Mouse (Mus musculus): ENCODE measurements at regions not wholly inside any gene's neighbourhood (a gene's known extent, or its start where the extent isn't known, plus 50 kb on each side); places are given as distances from the start of the nearest gene placed in this dataset.
A peak's percentile ranks its signal among the peaks of the same experiment; 100 is the strongest.

DNA sequence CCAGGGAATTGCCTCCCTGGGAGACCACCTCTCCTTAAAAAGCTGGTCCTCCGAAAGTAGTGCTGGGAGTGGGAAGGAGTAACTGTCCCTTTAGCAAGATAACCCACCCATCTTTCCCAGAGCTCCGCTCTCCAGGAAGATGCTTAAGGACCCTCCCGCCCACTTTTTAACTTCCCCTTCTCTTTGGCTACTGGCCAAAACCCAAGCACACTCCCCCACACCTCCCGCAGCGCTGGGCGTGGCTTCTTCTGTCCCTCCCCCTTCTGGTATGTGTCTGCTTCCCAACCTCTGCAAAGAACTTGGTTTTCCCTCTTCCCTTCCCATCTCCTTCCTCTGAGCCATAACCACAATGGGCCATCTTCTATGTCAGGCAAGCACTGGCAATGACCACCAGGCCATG is 85.4 kb downstream of the Rpap3 start:
- no peak for DNase-seq

DNA sequence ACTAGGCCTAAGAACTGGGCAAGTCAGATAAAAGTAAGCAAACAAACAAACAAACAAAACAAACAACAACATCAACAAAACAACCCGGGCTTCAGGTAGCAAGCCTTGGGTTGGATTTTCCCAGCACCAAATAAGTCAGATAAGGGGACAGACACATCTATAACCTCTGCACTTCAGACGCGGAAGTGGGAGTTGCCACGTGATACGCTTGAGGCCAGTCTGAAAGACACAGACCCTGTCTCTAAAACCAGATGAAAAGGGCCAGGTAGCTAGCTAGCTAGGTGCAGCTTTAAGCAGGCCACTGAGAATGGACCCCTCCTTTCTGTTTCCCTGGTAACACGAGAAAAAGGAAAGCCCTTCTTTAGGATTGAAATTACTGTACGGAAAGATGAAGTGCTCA is 85.9 kb downstream of the Rpap3 start:
- no peak for DNase-seq

DNA sequence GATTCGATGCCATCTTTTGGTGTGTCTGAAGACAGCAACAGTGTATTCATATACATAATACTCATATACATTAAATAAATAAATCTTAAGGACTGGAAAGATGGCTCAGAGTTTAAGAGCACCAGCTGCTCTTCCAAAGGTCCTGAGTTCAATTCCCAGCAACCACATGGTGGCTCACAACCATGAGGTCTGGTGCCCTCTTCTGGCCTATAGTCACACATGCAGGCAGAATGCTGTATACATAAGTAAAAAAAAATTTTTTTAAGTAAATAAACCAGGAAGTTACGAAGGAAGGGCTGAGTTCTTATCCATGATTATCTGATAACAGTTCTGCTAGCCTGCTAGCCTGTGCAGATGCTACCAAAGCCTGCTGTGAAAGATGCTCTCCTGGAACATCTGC is 93.3 kb downstream of the Rpap3 start:
- no peak for DNase-seq

DNA sequence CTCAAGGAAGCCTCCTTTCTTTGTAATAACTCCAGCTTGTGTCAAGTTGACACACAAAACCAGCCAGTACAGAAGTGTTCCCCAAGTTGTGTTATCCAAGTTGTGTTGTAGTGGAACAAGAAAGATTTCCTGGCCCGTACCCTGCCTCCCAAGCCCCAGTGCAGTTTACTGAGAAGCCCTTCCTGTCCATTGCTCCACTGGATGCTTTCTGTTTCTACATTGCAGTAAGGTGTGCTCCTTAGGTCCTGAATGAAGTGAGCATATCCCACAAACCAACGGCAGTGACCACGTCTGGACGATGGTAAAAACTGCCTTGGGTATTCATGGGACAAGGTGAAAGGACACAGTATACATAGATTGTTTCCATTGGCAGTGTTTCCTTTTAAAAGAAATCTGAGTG is 94.9 kb downstream of the Rpap3 start:
- DNase-seq, result no peak

DNA sequence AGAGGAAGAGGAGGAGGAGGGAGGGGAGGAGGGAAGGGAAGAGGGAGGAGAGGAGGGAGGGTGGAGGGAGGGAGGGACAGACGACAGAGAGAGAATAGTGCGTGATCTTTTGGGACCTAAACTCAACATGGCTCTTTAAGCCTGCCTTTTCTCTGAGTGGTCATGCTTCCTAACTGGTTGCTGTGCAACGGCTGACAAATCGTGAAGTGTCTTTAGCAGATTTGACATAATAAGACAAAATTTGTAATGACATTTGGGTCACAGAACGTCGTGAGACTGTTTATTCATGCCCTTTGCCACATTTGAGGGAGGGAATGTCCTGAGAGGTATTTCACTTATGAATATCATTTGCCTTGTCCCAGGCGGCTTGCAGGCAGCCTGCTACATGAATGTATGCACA is 96.1 kb downstream of the Rpap3 start:
- no peak for DNase-seq

DNA sequence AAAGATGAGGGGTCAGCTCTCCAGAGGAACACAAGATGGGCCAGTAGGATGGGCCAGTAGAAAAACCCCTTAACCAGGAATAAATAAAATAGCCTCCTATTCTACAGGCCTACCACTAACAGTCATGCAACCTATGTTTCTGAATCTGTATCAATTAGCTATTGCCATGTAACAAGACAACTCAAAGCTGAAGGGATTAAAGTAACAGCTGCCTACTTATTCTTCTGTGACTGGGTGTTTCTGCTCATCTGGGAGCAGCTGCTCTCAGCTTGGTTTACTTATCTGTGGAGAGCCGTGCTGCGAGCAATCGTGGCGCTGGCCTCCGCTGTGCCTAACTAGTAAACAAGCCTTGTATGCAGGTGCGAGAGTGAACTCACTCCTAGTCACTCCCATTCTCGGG is 97.0 kb downstream of the Rpap3 start:
- no peak for DNase-seq

DNA sequence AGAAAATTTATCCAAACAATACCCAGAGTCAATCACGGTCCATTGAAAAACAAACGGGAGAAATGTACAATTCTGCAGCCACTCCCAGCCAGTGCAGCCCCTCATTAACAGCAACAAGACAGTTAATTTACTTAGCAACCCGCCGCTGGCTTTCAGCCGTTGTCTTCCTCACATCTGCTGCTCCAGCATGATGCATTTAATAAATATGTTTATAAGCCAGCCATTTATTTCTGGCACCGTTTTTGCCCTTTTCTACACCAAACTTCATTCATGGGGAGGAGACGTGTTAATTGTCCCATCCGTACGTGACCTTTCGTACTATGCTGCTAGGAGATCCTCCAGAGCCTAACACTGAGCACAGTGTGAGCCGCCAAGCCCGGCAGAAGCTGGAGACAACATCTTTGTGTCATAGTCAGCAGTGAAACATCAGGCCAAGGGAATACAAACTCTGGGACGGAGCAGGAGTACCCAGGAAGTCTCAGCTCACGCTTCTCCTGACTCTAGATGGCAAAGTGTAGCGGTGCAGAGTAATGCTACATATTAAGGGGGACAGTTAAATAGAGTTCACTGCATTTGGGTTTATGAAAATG is 97.9 kb downstream of the Rpap3 start:
- no peak for DNase-seq

DNA sequence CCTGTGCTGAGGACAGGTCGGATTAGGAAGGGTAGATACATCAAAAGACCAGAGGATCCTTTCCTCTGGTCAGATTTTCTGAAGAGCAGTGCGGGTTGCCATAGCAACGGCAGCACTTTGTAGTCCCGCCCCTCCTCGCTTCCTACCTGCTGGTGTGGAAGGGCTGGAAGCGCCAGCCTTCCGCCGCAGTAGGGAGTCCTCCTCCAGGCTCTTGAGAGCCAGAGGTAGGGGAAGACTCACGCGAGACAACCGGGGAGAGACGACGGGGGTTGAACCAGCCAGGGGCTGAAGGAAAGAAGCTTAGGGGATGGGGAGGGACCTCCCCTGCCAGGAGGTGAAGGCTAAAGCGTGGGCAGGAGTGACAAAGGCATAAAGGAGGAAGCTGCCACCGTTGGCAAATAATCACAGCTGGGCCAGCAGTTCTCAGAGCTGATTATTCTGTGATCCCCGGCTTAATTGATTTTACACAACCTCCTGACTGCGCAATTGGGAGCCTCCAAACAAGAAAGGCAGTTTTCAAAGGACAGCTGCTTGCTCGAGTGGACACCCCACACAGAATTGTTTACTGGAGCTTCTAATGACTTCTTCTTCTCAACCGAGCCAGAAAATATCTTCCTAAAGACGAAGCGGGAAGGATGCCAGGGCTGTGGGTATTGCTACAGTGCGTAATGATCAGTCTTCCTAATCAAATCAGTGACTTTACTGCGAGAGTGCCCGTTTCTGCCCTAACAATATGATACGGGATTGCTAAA is 98.8 kb downstream of the Rpap3 start:
- DNase-seq, result peak; percentile 75

DNA sequence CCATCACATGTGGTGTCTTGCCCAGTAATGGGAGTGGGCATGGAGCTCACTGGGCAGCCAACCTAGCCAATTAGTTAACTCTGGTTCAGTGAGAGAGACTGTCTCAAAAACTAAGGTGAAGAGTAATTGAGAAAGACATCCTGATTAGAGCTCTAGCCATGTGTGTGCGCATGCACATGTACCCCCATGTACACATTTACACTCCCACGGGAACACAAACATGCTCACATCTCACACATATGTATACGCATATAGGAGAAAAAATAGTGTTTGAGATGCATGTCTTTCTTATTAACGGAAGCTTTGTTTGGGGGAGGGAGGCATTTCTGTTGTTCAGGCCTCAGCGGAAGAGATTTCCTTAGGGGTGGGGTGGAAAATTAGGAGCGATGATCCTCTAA is 99.4 kb downstream of the Rpap3 start:
- DNase-seq, result no peak

DNA sequence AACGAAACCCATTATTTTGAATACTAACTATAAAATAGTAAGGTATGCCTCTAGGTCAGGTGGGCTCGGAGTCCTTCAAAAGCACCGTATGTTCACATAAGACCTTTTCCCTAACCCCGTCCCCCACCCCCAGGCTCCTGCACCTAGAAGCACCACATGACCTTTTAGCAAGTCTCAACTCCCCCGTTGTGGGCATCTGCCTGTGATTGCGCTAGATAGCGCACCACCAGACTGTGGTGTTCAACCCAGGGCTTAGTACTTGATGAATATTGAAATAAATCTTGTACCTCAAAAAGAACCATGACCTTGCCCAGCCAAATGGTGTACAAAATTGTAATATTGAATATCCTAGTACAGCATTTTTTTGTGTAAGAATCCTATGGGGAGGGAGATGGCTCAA is 99.8 kb downstream of the Rpap3 start:
- no peak for DNase-seq

DNA sequence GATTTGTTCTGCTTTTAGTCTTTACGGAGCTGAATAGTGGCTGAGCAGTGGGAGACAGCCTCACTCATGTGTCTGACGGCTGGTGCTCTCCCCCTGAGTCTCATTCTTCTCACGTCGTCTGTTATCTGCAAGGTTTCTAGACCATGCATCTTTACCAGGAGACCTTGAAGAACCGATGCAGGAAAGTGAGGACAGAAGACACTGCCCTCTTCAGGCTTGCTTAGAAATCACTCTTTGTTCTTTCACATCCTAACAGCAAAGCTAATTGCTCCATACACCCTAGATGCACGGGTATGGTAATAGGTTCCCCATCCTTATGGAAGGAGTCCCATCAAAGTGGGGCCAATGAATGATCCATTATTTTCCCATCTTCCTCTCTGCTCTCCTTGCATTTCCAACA is 102.1 kb downstream of the Rpap3 start:
- DNase-seq, result no peak

DNA sequence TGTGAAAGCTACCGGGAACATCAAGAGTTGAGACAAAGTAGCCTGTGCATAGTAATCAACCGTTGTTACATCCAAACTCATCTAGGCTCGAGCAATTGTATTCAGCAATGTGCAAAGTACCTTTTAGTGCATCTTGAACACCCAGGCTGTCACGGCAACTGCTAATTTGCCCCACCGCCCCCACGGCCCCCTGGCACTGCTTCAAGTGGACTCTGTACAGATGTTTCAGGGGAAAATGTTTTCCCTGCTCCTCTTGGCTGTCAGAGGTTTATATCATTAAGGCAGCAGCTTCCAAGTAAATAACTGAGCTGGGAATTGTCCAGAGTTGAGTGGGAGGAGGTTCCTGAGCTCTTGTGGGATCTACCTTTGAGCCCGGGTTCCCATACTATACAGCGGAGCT is 107.4 kb downstream of the Rpap3 start:
- DNase-seq, result no peak

DNA sequence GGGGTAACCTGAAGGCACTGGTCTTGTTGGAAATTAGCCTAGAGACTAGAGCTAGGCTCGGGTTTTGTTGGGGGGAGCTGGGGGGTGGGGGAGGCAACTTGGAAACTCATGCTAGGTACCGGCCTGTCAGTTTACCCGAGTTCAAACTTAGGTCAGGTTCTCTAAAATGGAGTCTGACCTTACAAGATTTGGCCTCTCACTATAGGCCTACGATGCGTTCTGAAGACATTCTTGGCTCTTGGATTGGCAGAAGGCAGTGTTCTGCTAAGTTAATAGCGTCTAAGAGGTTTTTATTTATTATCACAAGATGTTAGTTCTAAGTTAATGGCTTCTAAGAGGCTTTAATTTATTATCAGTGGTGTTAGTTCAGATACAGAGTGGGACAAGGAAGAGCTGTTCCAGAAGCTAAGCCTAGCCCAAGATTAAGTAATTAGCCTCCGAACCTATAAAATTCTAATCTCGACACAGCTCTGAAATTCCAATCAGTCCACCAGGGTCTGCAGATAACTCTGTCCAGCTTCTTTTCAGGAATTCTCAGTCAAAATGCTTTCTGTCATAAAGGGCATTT is 109.0 kb downstream of the Rpap3 start:
- no peak for DNase-seq

DNA sequence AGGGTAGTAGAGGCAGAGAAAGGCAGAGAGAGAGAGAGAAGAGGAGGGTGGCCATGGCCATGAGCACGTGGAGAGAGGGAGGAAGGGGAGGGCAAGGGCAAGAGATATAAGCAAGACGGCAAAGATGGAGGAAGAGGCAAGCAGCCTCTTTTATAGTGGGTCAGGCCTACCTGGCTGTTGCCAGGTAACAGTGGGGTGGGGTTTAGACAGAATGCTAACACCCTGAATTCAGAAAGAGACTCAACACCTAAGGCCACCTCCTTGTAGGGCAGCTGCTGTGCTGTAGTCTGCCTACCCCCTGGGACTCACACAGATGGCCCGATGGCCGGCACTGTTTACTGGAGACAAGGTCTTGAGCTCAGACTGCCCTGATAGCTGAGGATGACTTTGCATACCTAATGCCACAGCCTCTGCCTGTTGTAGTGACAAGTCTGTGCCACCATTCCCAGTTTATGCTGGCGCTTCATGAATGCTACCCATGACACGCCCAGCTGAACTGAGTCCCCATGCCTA is 110.3 kb downstream of the Rpap3 start:
- DNase-seq, result no peak

DNA sequence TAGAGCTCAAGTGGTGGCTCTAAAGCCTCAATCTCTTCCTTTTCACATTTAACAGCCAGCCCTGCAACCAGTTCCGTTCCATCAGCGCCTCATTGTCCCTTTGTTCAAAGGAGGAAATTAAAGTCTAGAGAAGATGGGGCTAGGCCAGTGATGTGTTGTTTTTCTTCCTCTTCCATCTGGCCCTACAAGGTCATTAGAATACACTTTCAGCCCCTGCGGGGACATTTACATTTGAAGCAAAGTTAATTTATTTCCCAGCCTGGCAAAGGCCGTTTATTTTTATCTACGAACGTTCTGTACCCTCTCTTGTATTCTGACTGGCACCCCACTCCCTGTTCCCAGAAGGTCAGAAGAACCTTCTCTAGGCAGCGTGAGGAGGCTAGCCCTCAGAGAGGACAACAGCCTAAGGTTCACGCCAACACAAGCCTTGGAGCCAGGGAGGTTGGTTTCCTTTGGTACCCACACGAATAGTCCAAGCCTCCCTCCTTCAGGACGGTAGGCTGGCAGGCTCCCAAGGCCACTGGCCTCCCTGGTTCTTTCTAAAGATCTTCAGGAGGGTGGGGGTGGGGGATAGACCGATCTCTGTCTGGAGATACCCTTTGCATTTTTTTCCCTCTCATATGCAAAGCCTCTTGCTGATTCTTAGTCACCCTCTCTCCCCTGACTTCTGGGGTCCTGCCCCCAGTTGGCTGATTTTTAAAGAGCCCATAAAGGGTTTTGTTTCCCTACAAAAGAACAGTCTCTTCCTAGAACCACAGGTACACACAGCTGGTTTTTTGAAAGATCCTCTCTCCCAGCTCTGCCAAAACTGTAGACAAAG is 111.6 kb downstream of the Rpap3 start:
- no peak for DNase-seq

DNA sequence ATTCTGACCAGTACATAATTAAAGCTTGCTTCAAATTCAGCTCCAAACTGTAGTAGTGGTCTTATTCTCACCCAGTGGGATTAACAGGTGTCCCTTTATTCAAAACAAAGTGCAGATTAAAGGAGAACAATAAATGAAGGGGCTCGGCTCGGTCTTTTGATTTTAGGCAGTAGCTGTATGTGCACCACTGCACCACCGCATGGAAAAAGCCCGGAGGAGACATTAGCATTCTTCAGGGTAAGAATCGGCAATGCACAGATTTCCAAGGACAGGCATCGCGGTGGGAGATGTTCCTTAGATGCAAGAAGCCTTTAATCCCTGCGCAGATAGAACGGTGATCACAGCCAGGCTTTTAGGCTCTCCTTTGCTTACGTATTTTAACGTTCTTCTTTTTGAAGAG is 112.8 kb downstream of the Rpap3 start:
- no peak for DNase-seq

DNA sequence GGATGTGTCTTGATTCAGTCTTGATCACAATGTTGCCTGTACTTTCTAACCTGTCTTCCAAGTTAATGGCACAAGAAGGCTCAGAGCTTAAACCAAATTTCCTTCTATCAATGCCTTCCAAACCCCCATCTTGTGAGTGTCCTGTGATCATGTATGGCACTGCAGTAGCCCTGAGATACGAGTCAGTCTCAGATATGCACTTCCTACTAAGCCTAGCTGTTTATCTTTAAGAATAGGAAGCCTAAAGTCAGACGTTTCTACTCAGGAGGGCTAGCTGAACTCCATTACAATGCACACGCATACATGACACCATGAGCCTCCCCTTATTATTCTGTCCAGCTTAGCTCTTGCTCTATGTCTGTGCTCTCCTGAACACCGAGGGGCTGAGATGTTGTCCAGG is 114.2 kb downstream of the Rpap3 start:
- DNase-seq, result no peak

DNA sequence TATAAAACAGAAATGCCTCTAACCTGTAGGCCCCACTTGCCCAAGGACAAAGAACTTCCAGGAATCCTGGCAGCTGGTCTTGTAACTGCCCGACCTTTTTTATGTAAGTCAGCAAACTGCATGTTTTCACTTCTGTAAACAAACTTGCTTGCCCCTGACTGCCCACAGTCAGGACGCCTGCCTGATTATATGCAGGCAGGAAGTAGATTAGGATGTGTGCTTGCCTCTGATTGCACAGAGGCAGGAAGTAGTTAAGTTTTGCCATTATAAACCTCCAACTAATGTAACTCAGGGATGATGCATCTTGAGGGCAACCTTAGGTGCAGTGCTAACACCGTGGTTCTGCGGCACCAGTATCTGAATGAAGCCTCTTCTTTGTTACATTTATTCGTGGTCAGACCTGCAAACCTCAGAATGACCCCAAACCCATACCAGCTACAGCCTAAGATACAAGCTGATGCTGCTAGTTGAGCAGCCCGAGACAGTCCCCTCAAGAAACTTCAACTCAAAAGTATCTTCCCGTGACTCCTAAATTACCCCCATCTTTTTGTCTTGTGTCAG is 114.8 kb downstream of the Rpap3 start:
- no peak for DNase-seq

DNA sequence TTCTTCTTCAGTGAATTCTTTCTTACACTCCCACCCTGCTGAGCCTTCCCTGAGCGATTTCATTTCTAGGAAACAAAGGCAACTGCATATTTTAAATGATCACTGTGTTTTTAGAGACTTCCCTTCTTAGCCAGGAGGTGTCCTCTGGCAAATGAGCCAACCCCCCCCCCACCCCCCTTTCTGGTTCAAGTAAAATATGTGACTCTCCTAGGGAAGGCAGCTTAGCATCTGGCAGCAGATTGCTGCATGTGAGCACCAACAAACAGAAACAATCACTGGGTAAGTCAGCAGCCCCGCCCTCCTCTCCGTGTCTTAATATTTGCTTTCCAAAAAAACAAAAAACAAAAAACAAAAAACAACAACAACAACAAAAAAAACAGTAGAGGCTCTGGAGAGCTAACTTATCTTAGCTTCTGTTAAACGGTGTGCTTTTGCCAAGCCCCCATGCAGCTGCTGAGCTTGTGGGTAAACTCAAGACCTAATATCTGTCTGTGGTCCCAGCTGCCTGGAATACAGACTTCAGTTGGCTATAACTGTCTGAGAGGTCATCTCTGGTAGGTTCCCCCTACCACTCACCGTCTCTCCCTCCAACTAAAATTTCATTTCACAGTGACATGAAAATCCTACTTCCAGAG is 117.9 kb downstream of the Rpap3 start:
- DNase-seq, result no peak

DNA sequence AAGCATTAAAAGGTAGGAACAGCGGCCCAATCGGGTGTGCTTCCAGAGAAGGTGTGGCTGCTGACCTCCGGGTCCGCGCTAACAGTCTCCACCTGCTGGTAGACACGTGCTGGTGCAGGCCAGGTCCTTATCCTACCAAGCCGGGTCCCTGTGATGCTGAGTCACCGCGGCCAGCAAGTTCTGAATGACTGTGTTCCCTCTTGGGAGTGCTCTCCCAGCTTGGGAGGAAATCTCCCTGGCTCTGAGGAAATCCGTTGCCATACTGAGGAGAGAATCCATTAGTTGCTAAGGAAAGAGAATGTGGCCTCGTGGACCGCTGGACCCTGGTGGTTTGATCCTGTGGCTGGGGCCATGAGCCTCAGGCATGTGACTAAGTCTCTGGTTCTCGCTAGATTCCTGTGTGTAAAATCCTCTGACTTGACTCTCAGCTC is 123.9 kb downstream of the Rpap3 start:
- peak; percentile 68 for DNase-seq

DNA sequence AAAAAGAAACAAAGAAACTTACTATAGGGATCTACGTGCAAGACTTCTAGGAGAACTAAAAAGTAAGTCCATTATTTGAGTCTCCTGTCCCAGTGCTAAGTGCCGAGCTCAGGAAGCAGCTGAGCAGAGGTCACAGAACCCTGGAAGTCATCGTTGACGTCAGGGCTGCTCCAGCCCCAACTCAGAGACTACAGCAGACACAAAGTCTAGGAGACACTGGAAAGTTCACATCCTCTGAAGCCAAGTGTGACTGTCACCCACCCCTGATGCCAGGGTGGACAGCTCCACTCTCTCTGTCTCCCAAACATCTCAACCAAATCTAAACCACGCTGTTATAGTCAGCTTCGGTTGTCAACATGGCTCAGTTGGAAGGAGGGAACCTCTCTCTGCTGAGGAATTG is 124.9 kb downstream of the Rpap3 start:
- no peak for DNase-seq

DNA sequence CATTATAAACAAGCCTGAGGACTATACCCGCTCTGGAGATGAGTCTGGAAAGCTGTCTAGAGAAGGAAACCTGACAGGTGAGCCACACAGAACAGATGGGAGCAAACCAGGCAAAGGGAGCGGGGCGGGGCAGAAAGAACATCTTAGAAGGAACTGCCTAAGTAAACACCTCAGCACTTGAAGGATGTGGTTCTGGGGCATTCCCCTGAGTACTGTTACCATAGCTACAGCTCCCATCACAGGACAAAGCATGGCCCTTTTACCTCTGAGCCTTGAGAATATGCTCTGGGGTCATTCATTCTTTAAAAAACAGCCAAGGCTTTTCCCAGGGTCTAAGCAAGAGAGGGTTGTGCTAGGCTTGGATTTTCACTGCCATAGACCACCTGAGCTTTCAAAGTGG is 127.6 kb downstream of the Rpap3 start:
- DNase-seq, result no peak

DNA sequence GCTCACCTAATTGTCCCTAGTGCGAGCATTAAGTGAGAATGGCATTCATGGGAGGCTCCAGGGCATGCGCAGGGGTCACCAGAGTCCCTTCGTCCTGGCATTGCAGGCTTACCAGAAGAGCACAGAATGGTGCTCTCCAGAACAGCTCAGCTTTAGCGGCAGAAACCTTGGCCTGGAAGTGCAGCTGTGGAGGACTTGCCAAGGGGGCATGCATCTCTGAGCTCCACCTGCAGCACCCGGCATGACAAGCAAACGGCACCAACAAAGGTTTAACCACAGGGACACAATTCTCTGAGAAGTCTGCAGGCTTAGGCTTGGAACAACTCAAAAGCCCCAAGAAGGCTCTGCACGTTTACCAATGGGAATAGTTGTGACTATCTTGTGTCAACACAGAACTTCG is 128.4 kb downstream of the Rpap3 start:
- DNase-seq, result no peak
